Mouse (Mus musculus) bone marrow macrophage, adult 2 months (primary cell): ENCODE results near the gene Lhpp.

Experiments
- CTCF ChIP-seq: IDR thresholded peaks from 2 replicates; pipeline ENCODE4 v1.5.1; 2012; ENCODE audit warnings: low read depth, mild to moderate bottlenecking, low read length, moderate library complexity
- POLR2A ChIP-seq: IDR thresholded peaks from 2 replicates; pipeline ENCODE4 v1.6.1; 2012; ENCODE audit warnings: mild to moderate bottlenecking, low read depth, low read length, borderline replicate concordance

- TF ChIP-seq POLR2A = no peak
- TF ChIP-seq CTCF = no peak; the same call in 1 of the 2 replicates
Measured at GRCm38 (mm10) chr7:132699165-132699564, 88.7 kb downstream of the Lhpp start.
